Mouse (Mus musculus) neural tube, embryonic 14.5 days (tissue): Measurements from ENCODE around the gene Tk1. TPM values are rescaled to one million over a fixed set of nuclear protein-coding genes. Genes with fewer than 3 reads are reported as not detected.
"Not testable (repeated sequence)": the region's sequence is repeated elsewhere in the genome, so short reads cannot be mapped to it uniquely, and the experiment has no call there.

Experiments used
- ATAC-seq: fragments of 200-750 bp; cut with Nextera tagmentation; 2 replicates; pipeline ENCODE4 v1.8.0; 2017; ENCODE audit warnings: low read depth, mild to moderate bottlenecking, moderate TSS enrichment, moderate library complexity
- H3K27ac ChIP-seq: fragments of 300-500 bp; sonication (generic); 2 replicates; pipeline ENCODE4 v1.5.1; 2014; ENCODE audit warnings: low read depth, mild to moderate bottlenecking, control low read depth, low read length, moderate library complexity, mixed read lengths
- H3K27me3 ChIP-seq: fragments of 300-500 bp; sonication (generic); 2 replicates; pipeline ENCODE4 v1.6.1; 2014; ENCODE audit warnings: low read length; ENCODE audit not compliant: control insufficient read depth, insufficient read depth
- H3K36me3 ChIP-seq: fragments of 300-500 bp; sonication (generic); 2 replicates; pipeline ENCODE4 v1.6.1; 2014; ENCODE audit warnings: low read length, mixed read lengths; ENCODE audit not compliant: control insufficient read depth, insufficient read depth
- H3K4me1 ChIP-seq: fragments of 300-500 bp; sonication (generic); 2 replicates; pipeline ENCODE4 v1.6.1; 2014; ENCODE audit warnings: low read length; ENCODE audit not compliant: control insufficient read depth, insufficient read depth
- H3K4me2 ChIP-seq: fragments of 300-500 bp; sonication (generic); 2 replicates; pipeline ENCODE4 v1.6.1; 2014; ENCODE audit warnings: mild to moderate bottlenecking, low read depth, low read length, control low read depth
- H3K4me3 ChIP-seq: fragments of 300-500 bp; sonication (generic); 2 replicates; pipeline ENCODE4 v1.5.1; 2014; ENCODE audit warnings: low read depth, low read length, control low read depth, mixed read lengths
- H3K9ac ChIP-seq: fragments of 300-500 bp; sonication (generic); replicated peaks from 2 replicates; pipeline ENCODE4 v1.6.1; 2014; ENCODE audit warnings: low read depth, mild to moderate bottlenecking, control low read depth, low read length, mixed read lengths
- H3K9me3 ChIP-seq: fragments of 300-500 bp; sonication (generic); 2 replicates; pipeline ENCODE4 v1.6.1; 2016; ENCODE audit warnings: low read length; ENCODE audit not compliant: control insufficient read depth
- WGBS: fragments of 180-500 bp; shearing (Covaris S2); extraction: QIAGEN DNeasy Blood & Tissue Kit; methylation state at CpG from one replicate; pipeline ENCODE4 v1.1.7; 2014; 5-methylcytosine and 5-hydroxymethylcytosine counted together
- polyA plus RNA-seq: library from polyadenylated mRNA; unstranded; fragments of >200 nt; fragmentation: Nextera tagmentation; extraction: Ambion mirVana; gene quantifications from 2 replicates; pipeline ENCODE4 v1.2.1, GENCODE M21; 2014

Tk1 gene
- polyA plus RNA-seq, 1 experiment from 2014 or later, result 6.8 TPM

GRCm38 (mm10) chr11:117838572-117838971 is 12.7 kb upstream of the Tk1 start:
- H3K27ac ChIP-seq, result no peak overlapping the region
- H3K36me3 ChIP-seq, result no peaks in the 10 kb centered on the region
- WGBS, result 78% methylated on average over 2 of the region's 2 CpGs
- H3K9ac ChIP-seq, result no peak overlapping the region
- no peaks in the 10 kb centered on the region for H3K9me3 ChIP-seq
- no peak overlapping the region for H3K4me3 ChIP-seq
- no peaks in the 10 kb centered on the region for H3K4me1 ChIP-seq
- ATAC-seq, result no peak
- H3K27me3 ChIP-seq, result no peaks in the 10 kb centered on the region
- H3K4me2 ChIP-seq, result no peak overlapping the region

- Histone ChIP-seq H3K4me1 (no peaks in the 10 kb centered on the region), H3K4me2 (peak overlapping the region; percentile 29; the same call in 1 of the 2 replicates), H3K9ac (no peak overlapping the region), H3K27ac (no peak overlapping the region), H3K27me3 (no peaks in the 10 kb centered on the region), H3K36me3 (no peaks in the 10 kb centered on the region), H3K9me3 (no peaks in the 10 kb centered on the region), H3K4me3 (0 out of 2 replicates have a peak overlapping the region, but pooled peaks have one; percentile 4)
- WGBS, result 31% methylated on average over 13 of the region's 13 CpGs
- 0 out of 2 replicates have a peak, but pooled peaks have one; percentile 32 for ATAC-seq
These were observed 10.4 kb upstream of the Tk1 start for GRCm38 (mm10) chr11:117836306-117836705.

GRCm38 (mm10) chr11:117834086-117834485 is 8.2 kb upstream of the Tk1 start:
- Histone ChIP-seq H3K36me3 (no peaks in the 10 kb centered on the region), H3K27me3 (no peaks in the 10 kb centered on the region), H3K4me3 (no peak overlapping the region), H3K4me1 (no peaks in the 10 kb centered on the region), H3K9ac (no peak overlapping the region), H3K9me3 (no peaks in the 10 kb centered on the region), H3K4me2 (no peak overlapping the region), H3K27ac (no peak overlapping the region)
- no peak for ATAC-seq
- 95% methylated on average over 8 of the region's 8 CpGs for WGBS

- not testable (repeated sequence) for H3K36me3 ChIP-seq, H3K9me3 ChIP-seq, ATAC-seq, H3K4me2 ChIP-seq, H3K9ac ChIP-seq, H3K27me3 ChIP-seq, H3K27ac ChIP-seq, H3K4me1 ChIP-seq, H3K4me3 ChIP-seq
- WGBS, result 90% methylated on average over 4 of the region's 6 CpGs
These were observed 7.6 kb upstream of the Tk1 start for GRCm38 (mm10) chr11:117833509-117833908.

GRCm38 (mm10) chr11:117832086-117832969 is 6.4 kb upstream of the Tk1 start:
- Histone ChIP-seq H3K9me3 (no peaks in the 10 kb centered on the region), H3K27me3 (no peaks in the 10 kb centered on the region), H3K9ac (no peak overlapping the region), H3K4me1 (no peaks in the 10 kb centered on the region; the same call in 1 of the 2 replicates), H3K4me3 (peak overlapping the region; percentile 30), H3K4me2 (peak overlapping the region; percentile 46), H3K36me3 (no peaks in the 10 kb centered on the region), H3K27ac (0 out of 2 replicates have a peak overlapping the region, but pooled peaks have one; percentile 34)
- 17% methylated on average over 28 of the region's 28 CpGs for WGBS
- ATAC-seq, result peak; percentile 76; the same call in 1 of the 2 replicates

GRCm38 (mm10) chr11:117830401-117830800 is 4.5 kb upstream of the Tk1 start:
- no peaks in the 10 kb centered on the region for H3K36me3 ChIP-seq
- WGBS, result 70% methylated on average over 9 of the region's 9 CpGs
- no peak overlapping the region for H3K4me3 ChIP-seq
- no peak for ATAC-seq
- H3K27ac ChIP-seq, result no peak overlapping the region
- no peak overlapping the region for H3K4me2 ChIP-seq
- no peak overlapping the region for H3K9ac ChIP-seq
- H3K9me3 ChIP-seq, result no peaks in the 10 kb centered on the region
- H3K27me3 ChIP-seq, result no peaks in the 10 kb centered on the region
- H3K4me1 ChIP-seq, result peaks cover 9% of the 10 kb centered on the region

- no peaks in the 10 kb centered on the region for H3K27me3 ChIP-seq
- H3K4me2 ChIP-seq, result no peak overlapping the region
- H3K4me1 ChIP-seq, result peaks cover 14% of the 10 kb centered on the region
- H3K27ac ChIP-seq, result no peak overlapping the region
- no peak for ATAC-seq
- no peaks in the 10 kb centered on the region for H3K9me3 ChIP-seq
- H3K4me3 ChIP-seq, result no peak overlapping the region
- 73% methylated on average over 2 of the region's 2 CpGs for WGBS
- H3K36me3 ChIP-seq, result no peaks in the 10 kb centered on the region
- no peak overlapping the region for H3K9ac ChIP-seq
These were observed 3.9 kb upstream of the Tk1 start for GRCm38 (mm10) chr11:117829671-117830215.

- no peak overlapping the region for H3K4me2 ChIP-seq
- H3K36me3 ChIP-seq, result no peaks in the 10 kb centered on the region
- H3K27me3 ChIP-seq, result no peaks in the 10 kb centered on the region
- no peaks in the 10 kb centered on the region for H3K9me3 ChIP-seq
- H3K4me3 ChIP-seq, result no peak overlapping the region
- H3K9ac ChIP-seq, result no peak overlapping the region
- ATAC-seq, result no peak
- peaks cover 18% of the 10 kb centered on the region for H3K4me1 ChIP-seq
- WGBS, result 60% methylated on average over 9 of the region's 9 CpGs
- H3K27ac ChIP-seq, result no peak overlapping the region
These were observed 3.2 kb upstream of the Tk1 start for GRCm38 (mm10) chr11:117828888-117829604.
